Mouse (Mus musculus) testis, adult 2 months (tissue): ENCODE data around the gene Ccdc124. TPM values are rescaled to one million over a fixed set of nuclear protein-coding genes. Genes with fewer than 3 reads are reported as not detected.

ENCODE experiments used
- H3K27ac ChIP-seq: fragments of 200-500 bp; 2 replicates; pipeline ENCODE4 v1.5.1; 2012; ENCODE audit warnings: low read depth, low read length; ENCODE audit not compliant: control insufficient read depth, insufficient read depth
- H3K27me3 ChIP-seq: fragments of 200-500 bp; 2 replicates; pipeline ENCODE4 v1.6.1; 2012; ENCODE audit warnings: mild to moderate bottlenecking, low read length, moderate library complexity; ENCODE audit not compliant: control insufficient read depth, insufficient read depth
- H3K36me3 ChIP-seq: fragments of 200-500 bp; 2 replicates; pipeline ENCODE4 v1.6.1; 2012; ENCODE audit warnings: mild to moderate bottlenecking, low read length; ENCODE audit not compliant: control insufficient read depth, insufficient read depth
- H3K4me1 ChIP-seq: fragments of 200-500 bp; 2 replicates; pipeline ENCODE4 v1.6.1; 2012; ENCODE audit warnings: low read length; ENCODE audit not compliant: control insufficient read depth, insufficient read depth
- H3K4me3 ChIP-seq: fragments of 200-500 bp; 2 replicates; pipeline ENCODE4 v1.5.1; 2012; ENCODE audit warnings: low read depth, mild to moderate bottlenecking, low read length, moderate library complexity, mixed read lengths; ENCODE audit not compliant: control insufficient read depth
- CTCF ChIP-seq: fragments of 200-500 bp; IDR thresholded peaks from 2 replicates; pipeline ENCODE4 v1.5.1; 2012; ENCODE audit warnings: low read depth, mild to moderate bottlenecking, inconsistent platforms, low read length, moderate library complexity; ENCODE audit not compliant: control insufficient read depth, insufficient read depth, insufficient replicate concordance
- POLR2A ChIP-seq: fragments of 200-500 bp; IDR thresholded peaks from 2 replicates; pipeline ENCODE4 v1.6.1; 2012; ENCODE audit warnings: low read depth, mild to moderate bottlenecking, inconsistent platforms, low read length, moderate library complexity; ENCODE audit not compliant: control insufficient read depth
- polyA plus RNA-seq: library from polyadenylated mRNA; depleted of rRNA; stranded (reverse); fragments of >200 nt; gene quantifications from 2 replicates; pipeline ENCODE4 v1.2.3, GENCODE M21; 2012

Ccdc124 gene
- polyA plus RNA-seq, 1 experiment, result 51.3 TPM

GRCm38 (mm10) chr8:70843214-70843773, 30.4 kb downstream of the Ccdc124 start:
- Histone ChIP-seq H3K27me3 (no peaks in the 10 kb centered on the region), H3K4me3 (no peak overlapping the region), H3K4me1 (peaks cover 17% of the 10 kb centered on the region), H3K36me3 (no peaks in the 10 kb centered on the region), H3K27ac (no peak overlapping the region)
- TF ChIP-seq POLR2A (no peak), CTCF (no peak)

GRCm38 (mm10) chr8:70842484-70842883, 31.3 kb downstream of the Ccdc124 start:
- H3K27me3 ChIP-seq, result no peaks in the 10 kb centered on the region
- TF ChIP-seq POLR2A (no peak), CTCF (no peak)
- no peak overlapping the region for H3K4me3 ChIP-seq
- no peaks in the 10 kb centered on the region for H3K36me3 ChIP-seq
- peaks cover 17% of the 10 kb centered on the region for H3K4me1 ChIP-seq
- no peak overlapping the region for H3K27ac ChIP-seq

DNA sequence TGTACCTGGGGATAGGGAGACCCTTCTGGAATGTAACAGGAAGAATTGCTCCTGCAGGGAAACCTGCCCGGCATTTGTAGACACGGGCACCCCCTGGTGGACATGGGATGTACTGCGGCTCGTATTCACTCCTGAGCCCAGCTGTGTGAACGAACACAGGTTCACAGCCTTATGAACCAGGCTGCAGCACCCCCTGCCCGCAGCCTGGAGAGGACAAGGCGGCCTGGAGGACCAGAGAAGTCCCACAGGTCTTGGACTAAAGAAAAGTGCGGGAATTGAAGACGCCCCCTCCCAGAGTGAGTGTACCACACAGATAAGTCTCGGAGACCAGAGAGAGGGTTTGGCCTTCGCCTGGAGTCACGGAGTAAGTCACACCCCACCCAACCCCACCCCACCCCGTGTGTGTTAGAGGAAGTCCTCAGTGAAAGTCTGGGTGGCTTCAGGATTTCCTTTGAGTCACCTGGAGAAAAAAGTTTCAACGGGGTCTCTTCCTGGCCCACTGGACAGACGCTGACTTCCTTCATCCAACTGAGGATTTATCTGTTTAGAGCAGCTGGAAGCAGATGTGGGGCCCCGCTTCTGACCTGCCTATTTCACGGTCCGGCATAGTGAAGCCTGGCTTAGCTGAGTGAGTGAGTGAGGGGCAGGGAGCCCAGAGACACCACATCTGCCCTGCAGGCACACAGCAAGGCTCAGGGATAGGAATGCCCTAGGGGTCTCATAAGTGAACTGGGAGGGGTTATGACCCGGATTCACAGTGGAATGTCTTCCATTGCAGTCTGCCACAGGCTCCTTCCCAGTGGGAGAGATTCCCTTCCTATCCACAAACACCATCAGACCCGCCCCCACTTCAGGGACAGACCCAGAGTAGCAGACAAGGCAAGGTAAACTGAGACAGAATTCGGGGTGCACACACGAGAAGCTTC, 32.3 kb downstream of the Ccdc124 start:
- TF ChIP-seq POLR2A, result no peak
- peak; percentile 97 for TF ChIP-seq CTCF
- H3K27me3 ChIP-seq, result no peaks in the 10 kb centered on the region
- no peak overlapping the region for H3K27ac ChIP-seq
- no peak overlapping the region; the same call in 1 of the 2 replicates for H3K4me3 ChIP-seq
- no peaks in the 10 kb centered on the region for H3K36me3 ChIP-seq
- peaks cover 17% of the 10 kb centered on the region for H3K4me1 ChIP-seq

GRCm38 (mm10) chr8:70840590-70840989, 33.1 kb downstream of the Ccdc124 start:
- Histone ChIP-seq H3K36me3 (no peaks in the 10 kb centered on the region), H3K27me3 (no peaks in the 10 kb centered on the region), H3K27ac (no peak overlapping the region), H3K4me1 (peaks cover 17% of the 10 kb centered on the region), H3K4me3 (no peak overlapping the region)
- TF ChIP-seq POLR2A, result no peak
- TF ChIP-seq CTCF, result no peak

DNA sequence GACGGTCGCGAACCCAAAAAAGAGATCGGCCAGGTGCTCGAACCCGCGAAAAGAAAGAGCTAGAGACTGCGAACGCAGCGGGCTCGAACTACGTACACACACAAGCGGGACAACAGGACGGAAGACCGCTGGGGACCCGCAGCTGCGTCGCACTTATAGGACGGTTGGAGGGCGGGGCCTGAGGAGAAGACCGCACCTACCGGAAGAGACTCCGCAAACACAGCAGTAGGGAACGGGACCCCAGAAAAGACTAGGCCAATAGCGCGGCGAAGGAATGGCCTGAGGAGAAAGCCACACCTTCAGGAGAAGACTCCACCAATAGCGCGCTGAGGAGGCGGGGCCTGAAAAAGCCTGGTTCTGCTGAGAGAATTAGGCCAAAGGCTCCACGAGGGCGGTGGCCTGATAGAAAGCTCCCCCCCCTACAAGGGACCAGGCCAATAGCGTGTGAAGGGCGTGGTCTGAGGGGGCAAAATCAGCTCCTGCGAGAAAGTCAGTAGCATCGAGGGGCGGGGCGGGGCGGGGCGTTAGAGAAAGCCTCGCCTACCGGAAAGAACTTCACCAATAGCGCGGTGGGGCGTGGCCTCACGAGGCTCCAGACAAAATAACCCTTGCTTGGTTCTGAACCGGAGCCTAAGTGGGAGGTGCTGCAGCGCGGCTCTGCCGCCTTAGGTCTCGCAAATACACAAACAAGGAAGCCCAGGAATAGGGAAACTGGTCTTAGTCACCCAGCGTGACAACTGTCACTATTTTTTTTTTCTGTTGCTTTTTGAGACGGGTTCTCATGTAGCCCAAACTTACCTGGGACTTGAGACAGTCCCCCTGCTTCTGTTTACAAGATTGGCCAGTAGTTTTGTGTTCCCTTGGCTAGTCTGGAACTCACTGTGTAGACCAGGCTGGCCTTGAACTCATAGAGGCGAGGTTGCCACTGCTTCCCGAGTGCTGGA, 34.1 kb downstream of the Ccdc124 start, which contains the start of gene Arrdc2:
Gene Arrdc2, minus strand, starts transcription at position 313 of the 944 bp plus-strand sequence.
- no peaks in the 10 kb centered on the region for H3K27me3 ChIP-seq
- peak within 1 kb of the TSS; percentile 97 for H3K27ac ChIP-seq
- H3K4me1 ChIP-seq, result peaks cover 17% of the 10 kb centered on the region
- peak; percentile 98 for TF ChIP-seq POLR2A
- no peak for TF ChIP-seq CTCF
- no peaks in the 10 kb centered on the region for H3K36me3 ChIP-seq
- peak within 1 kb of the TSS; percentile 96 for H3K4me3 ChIP-seq

GRCm38 (mm10) chr8:70838654-70839407, 34.9 kb downstream of the Ccdc124 start:
- no peaks in the 10 kb centered on the region for H3K27me3 ChIP-seq
- no peaks in the 10 kb centered on the region for H3K36me3 ChIP-seq
- peak overlapping the region; percentile 97 for H3K27ac ChIP-seq
- peak overlapping the region; percentile 96 for H3K4me3 ChIP-seq
- H3K4me1 ChIP-seq, result peaks cover 17% of the 10 kb centered on the region
- TF ChIP-seq CTCF (no peak), POLR2A (no peak)

DNA sequence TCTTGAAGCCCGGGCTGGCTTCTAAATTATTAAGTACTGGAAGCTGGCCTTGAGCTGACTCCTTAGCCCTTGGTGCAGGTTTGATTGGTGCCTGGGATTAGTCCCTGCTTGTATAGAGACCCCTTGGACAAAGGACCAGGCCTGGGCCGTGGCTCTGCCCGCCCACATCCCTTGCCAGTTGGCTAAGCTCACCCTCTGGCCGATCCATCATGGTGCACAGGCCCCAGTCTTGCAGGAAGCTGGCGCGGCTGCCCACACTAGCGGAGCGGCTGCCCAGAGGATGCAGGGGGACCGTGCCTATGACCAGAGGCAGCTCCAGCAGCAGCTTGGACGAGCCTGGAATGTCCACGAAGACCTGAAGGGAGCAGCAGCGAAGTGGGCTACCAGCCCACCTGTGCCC, 37.1 kb downstream of the Ccdc124 start:
- Histone ChIP-seq H3K27me3 (no peaks in the 10 kb centered on the region), H3K4me3 (no peak overlapping the region), H3K27ac (no peak overlapping the region), H3K36me3 (no peaks in the 10 kb centered on the region), H3K4me1 (peaks cover 17% of the 10 kb centered on the region)
- TF ChIP-seq CTCF (no peak), POLR2A (no peak)
